Mouse (Mus musculus) liver, postnatal 0 days (tissue): ENCODE results near the gene Tapbp.
"Not testable (repeated sequence)": the region's sequence is repeated elsewhere in the genome, so short reads cannot be mapped to it uniquely, and the experiment has no call there.

Source experiments
- CTCF ChIP-seq: sonication (generic); IDR thresholded peaks from 2 replicates; pipeline ENCODE4 v1.5.1; 2016; ENCODE audit warnings: antibody characterized with exemption, low read depth
- EP300 ChIP-seq: IDR thresholded peaks from 2 replicates; pipeline ENCODE4 v1.6.1; 2016; ENCODE audit warnings: antibody characterized with exemption, low read depth, mild to moderate bottlenecking

GRCm38 (mm10) chr17:33889941-33890532 is 25.7 kb upstream of the Tapbp start:
- TF ChIP-seq CTCF, EP300: not testable (repeated sequence)
